Mouse (Mus musculus) CD4-positive helper T cell, adult 2 months (primary cell): ENCODE measurements around the gene Mecom.

Source experiments
- DNase-seq: peaks from one replicate; pipeline ENCODE4 v3.0.0-alpha.2; 2012; ENCODE audit warnings: low read depth, missing footprints, low spot score

Gene Mecom

DNA sequence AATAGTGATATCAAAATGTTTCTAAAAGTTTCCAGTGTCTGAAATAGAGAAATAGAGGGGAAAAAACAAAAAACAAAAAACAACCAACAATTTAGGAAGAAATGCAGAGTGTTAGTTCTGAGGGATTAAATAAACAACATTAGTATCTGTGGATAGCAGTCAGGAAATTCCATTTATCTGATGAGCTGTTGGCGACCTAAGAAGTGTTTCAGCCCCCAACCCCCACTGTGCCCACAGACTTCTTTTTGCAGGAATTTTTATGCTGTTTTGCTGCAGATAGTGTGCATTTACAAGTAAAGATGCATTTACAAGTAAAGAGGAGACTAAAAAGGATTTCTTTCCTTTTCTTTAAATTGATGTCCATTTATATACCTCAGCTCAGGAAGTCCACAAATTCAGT, 441.9 kb downstream of the Mecom start:
- no peak for DNase-seq

DNA sequence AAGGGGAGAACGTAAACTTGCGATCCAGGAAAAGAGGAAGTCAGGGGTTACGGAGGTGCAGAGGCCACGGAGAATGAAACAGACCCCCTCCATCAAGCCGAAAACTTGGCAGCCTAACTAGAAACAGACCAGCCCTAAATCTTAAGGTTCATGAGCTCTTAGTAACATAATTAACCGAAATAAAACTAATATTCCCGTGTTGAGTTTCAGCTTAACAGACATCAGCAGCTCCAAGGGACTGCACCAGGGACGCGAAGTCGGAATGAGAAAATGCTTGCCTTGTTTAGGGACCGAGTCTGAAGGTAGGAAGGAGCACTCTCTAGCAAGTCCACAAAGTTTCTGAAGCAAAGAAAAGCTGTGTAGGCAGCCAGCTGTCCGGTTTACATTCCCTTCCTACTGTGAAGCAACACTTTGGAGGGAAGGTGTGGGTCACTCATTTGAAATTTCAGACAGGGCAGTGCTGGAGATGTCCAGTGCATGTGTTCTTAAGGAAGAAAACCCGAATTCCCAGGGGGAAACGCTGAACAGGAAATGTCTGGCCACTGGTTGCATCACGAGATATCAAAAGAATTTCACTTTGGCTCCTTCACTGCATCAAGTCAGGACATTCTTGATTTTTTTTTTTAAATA, 442.5 kb downstream of the Mecom start:
- no peak for DNase-seq

DNA sequence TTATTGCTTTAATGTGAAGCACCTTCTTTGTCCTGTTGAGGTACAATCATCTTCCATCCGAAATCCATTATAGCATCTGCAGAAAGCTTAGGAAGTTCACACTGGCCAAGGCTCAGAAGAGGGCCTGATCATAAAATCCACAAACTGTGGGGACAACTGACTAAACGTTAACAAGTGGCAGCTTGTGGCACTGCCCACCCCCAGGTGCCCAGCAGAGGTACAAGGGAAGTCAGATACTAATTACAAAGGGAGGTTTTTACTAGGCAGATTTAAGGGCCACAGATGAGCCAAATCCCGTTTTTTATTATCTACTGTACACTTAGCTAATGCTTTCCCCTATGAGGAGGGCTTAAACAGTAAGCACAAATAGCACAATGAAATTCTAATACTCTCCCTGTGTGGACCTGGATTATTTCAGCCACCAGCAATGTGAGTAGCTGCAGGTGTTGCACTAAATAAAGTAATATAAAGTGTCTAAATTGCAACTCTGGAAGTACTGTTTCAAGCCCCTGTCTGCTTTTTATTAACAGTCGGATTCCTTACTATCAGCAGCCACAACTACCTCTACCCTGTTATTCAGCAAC, 443.2 kb downstream of the Mecom start:
- DNase-seq, result no peak

DNA sequence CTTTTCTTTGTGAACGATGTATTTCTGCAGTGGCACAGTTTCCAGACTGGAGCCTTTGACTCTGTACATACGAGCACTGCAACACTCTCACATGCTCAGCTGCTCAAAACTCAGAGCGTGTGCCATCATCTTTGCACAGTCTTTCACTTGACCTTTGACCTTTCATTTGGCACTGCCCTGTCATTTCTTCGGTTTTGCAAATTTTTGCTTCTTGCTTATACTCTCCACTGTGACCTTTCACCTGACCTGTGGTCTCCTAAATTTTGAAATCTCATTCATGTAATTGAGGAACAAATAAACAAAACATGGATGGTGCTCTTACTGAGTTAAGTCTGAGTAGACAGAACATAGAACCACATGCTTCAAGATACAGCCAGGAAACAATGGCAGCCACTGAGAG, 446.7 kb downstream of the Mecom start:
- DNase-seq, result no peak

- no peak for DNase-seq
Observed at GRCm38 (mm10) chr3:30097713-30098112, 450.1 kb downstream of the Mecom start.

GRCm38 (mm10) chr3:30097129-30097528, 450.7 kb downstream of the Mecom start:
- no peak for DNase-seq

GRCm38 (mm10) chr3:30093005-30093404, 454.8 kb downstream of the Mecom start:
- no peak for DNase-seq

DNA sequence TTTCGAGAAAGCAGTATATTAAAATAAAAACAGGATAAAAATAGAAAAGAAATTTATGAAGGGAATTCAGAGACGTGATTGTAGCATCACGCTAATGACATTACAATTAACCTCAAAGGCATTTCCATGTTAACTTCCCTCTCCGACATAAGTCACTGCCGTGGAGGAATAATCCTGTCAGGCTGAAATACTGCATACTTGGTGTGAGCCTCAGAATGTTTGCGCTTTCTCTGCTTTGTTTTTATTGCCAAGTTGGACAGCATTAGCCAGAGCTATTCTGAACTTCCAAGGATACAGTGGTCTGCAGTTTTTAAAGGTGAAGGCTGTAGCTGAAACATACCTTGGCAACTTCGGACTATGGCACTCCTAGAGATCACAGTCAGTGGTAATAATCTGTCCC, 455.3 kb downstream of the Mecom start:
- DNase-seq, result no peak

- DNase-seq, result no peak
Observed at GRCm38 (mm10) chr3:30091860-30092259, 455.9 kb downstream of the Mecom start.

GRCm38 (mm10) chr3:30091401-30091800, 456.4 kb downstream of the Mecom start:
- no peak for DNase-seq

- DNase-seq, result no peak
Observed at GRCm38 (mm10) chr3:30086139-30086538, 461.7 kb downstream of the Mecom start.

DNA sequence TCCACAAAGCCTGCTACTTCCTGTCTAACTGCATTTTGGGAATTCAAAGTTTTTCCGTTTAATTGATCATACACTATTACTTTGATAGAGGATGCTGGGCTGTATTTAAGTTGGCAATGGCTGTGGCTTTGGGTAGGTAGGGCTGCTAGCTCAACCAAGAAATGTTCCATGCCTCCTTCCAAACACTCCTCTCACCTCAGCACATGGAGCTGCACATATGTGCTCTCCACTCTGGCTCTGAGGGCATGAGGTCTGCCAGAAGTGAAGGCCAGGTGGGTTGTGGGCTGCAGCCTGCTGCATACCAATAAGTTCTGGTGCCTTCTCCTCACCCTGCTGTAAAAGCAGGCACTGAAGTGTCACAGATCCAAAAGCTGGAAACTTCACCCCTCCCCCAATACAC, 464.0 kb downstream of the Mecom start:
- no peak for DNase-seq

GRCm38 (mm10) chr3:30083268-30083667, 464.5 kb downstream of the Mecom start:
- DNase-seq, result no peak

DNA sequence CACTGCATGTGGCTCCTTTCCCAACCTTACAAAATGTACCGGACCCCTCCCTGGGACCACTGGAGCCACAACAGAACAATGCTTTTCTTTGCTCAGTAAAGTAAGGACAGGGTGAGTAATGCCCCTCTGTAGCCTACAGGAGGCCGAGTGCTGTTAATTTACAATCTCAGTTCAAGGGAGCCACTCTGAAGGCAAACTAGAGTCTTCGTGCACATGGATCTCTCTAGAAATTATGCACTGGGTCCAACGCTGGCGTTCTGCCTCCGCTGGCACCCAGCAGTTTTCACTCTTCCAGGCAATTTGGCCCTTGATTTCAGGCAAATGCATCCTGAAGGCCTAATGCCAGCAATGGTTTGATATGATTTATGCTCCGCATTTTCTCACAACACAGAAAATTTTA, 467.0 kb downstream of the Mecom start:
- DNase-seq, result no peak

- no peak for DNase-seq
Observed at GRCm38 (mm10) chr3:30076522-30076921, 471.3 kb downstream of the Mecom start.

- DNase-seq, result no peak
Observed at GRCm38 (mm10) chr3:30071271-30071670, 476.5 kb downstream of the Mecom start.

GRCm38 (mm10) chr3:30066519-30066918, 481.3 kb downstream of the Mecom start:
- no peak for DNase-seq

DNA sequence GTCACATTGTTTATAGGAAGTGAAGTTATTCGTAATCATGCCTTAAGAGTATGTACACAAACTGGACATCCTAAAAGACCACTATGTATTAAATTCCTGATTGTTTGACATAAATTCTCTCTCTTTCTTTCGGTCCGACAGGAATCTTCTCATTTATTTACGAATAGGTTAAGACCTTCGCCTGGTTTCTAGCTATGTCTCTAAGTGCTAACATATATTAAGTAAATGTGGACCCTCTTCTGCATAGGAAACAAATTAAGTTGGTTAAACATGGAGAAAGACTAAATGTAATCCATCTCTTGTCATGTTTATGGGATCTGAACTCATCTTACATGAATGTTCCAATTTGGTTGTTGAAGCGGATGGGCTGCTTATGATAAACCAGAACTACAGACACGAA, 487.8 kb downstream of the Mecom start:
- no peak for DNase-seq

DNA sequence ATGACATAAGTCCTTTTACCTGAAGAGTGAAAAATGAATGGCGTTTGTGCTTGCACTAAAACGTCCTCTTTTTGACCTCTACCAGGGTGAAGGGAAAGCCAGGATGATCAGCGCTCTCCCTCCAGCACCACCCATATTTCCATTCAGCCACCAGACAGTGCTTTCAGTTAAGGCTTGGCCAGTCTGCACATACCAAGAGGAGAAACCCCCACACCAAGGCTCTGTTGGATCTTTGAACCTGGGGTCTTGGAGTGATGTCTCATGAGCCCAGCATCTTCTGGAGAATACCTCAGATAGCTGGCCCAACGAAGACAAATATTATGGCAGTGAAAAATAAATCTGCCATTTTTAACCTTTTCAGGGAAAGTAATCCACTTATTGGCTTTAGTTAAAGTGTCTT, 488.2 kb downstream of the Mecom start:
- no peak for DNase-seq

DNA sequence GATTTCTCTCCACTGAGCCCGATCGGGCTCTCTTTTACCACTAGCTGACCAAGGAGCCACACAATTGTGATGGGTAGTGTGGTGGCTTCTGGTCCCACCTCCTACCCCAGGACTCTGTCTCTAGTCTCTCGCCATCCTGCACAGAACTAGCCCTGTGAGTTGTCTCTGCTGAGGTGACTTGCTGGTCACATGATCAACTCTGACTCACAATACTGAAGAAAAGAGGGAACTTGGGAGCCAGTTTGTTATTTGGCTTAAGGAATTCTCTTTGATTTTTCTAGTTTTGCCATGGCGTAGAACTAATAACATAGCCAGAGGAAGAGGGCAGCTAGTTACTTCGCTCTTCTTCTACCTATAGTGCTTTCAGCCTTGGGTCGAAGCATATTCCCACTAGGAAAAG, 496.5 kb downstream of the Mecom start:
- no peak for DNase-seq

GRCm38 (mm10) chr3:30050795-30051194, 497.0 kb downstream of the Mecom start:
- DNase-seq, result no peak

DNA sequence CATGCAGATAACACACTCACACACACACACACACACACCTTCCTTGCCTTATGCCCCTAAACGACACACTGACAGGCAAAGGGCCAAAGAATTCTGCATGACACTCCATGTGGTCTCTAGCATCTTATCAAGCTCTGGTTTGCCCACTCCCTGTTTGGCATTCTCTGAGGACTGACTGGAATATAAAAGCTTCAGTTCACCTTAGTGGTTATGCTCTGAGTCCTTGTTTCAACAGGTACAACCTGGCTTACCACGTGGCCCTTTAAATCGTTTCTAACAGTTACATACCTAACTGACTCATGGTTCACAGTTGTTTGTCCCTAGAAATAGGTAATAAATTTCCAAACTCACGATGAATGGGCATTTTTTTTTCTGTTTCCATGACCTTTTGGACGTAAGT, 499.0 kb downstream of the Mecom start:
- no peak for DNase-seq

- DNase-seq, result no peak
Observed at GRCm38 (mm10) chr3:30048157-30048556, 499.7 kb downstream of the Mecom start.

- no peak for DNase-seq
Observed at GRCm38 (mm10) chr3:30043525-30043924, 504.3 kb downstream of the Mecom start.
